Mouse (Mus musculus) myocyte (in vitro differentiated cells): ENCODE measurements at regions not wholly inside any gene's neighbourhood (a gene's known extent, or its start where the extent isn't known, plus 50 kb on each side); places are given as distances from the start of the nearest gene placed in this dataset.

Source experiments
- CEBPB ChIP-seq: IDR thresholded peaks from 2 replicates; pipeline ENCODE4 v1.6.1; 2011; ENCODE audit warnings: mild to moderate bottlenecking, moderate library complexity; ENCODE audit not compliant: poor library complexity, insufficient read depth, severe bottlenecking
- E2F4 ChIP-seq: IDR thresholded peaks from one replicate; pipeline ENCODE4 v1.6.1; 2011; ENCODE audit warnings: mild to moderate bottlenecking, control low read depth, moderate library complexity; ENCODE audit not compliant: insufficient read depth
- MAX ChIP-seq: IDR thresholded peaks from one replicate; pipeline ENCODE4 v1.6.1; 2011; ENCODE audit warnings: low read depth, mild to moderate bottlenecking, control low read depth
- MYOD1 ChIP-seq, 3 experiments: IDR thresholded peaks; one replicate each; pipeline ENCODE4 v1.6.1; 2011; ENCODE audit warnings: control low read depth in 2 of 3, low read depth in 2 of 3, mild to moderate bottlenecking in 2 of 3, moderate library complexity in 1 of 3; ENCODE audit not compliant: insufficient read length in 2 of 3, control insufficient read depth in 1 of 3
- MYOG ChIP-seq, 3 experiments: IDR thresholded peaks; one replicate each; pipeline ENCODE4 v1.6.1; 2011; ENCODE audit warnings: control low read depth in 2 of 3, low read depth in 2 of 3, mild to moderate bottlenecking in 2 of 3; ENCODE audit not compliant: insufficient read length in 2 of 3, control insufficient read depth in 1 of 3, insufficient read depth in 1 of 3
- POLR2A ChIP-seq: IDR thresholded peaks from one replicate; pipeline ENCODE4 v1.6.1; 2011; ENCODE audit warnings: low read depth, mild to moderate bottlenecking, control low read depth, moderate library complexity; ENCODE audit not compliant: insufficient read length
- POLR2AphosphoS2 ChIP-seq: IDR thresholded peaks from one replicate; pipeline ENCODE4 v1.6.1; 2011; ENCODE audit warnings: low read depth, control low read depth; ENCODE audit not compliant: insufficient read length
- SRF ChIP-seq: IDR thresholded peaks from one replicate; pipeline ENCODE4 v1.6.1; 2011; ENCODE audit warnings: low read depth; ENCODE audit not compliant: control insufficient read depth, insufficient read length
- TCF12 ChIP-seq: IDR thresholded peaks from one replicate; pipeline ENCODE4 v1.6.1; 2011; ENCODE audit warnings: mild to moderate bottlenecking, control low read depth; ENCODE audit not compliant: poor library complexity, insufficient read depth, severe bottlenecking
- TCF3 ChIP-seq: IDR thresholded peaks from one replicate; pipeline ENCODE4 v1.6.1; 2011; ENCODE audit warnings: low read depth, control low read depth; ENCODE audit not compliant: insufficient read length
- USF1 ChIP-seq: IDR thresholded peaks from one replicate; pipeline ENCODE4 v1.6.1; 2011; ENCODE audit warnings: low read depth, mild to moderate bottlenecking, control low read depth, moderate library complexity

GRCm38 (mm10) chr10:67801619-67802018 lies 110.8 kb downstream of the Zfp365 start:
- TF ChIP-seq USF1 (no peak), POLR2A (no peak), MYOG (IDR thresholded peaks at IDR 0.05; ENCODE audit: control insufficient read depth in 1 of 3, insufficient read depth in 1 of 3, insufficient read length in 2 of 3, low read depth in 2 of 3) (no peak), SRF (no peak), POLR2AphosphoS2 (no peak), E2F4 (no peak), MYOD1 (IDR thresholded peaks at IDR 0.05; ENCODE audit: control insufficient read depth in 1 of 3, insufficient read length in 2 of 3, low read depth in 2 of 3) (no peak), TCF12 (no peak), MAX (no peak), TCF3 (no peak), CEBPB (no peak)
